Mouse (Mus musculus): ENCODE data around the gene Lman1l. TPM values are rescaled to one million over a fixed set of nuclear protein-coding genes. Genes with fewer than 3 reads are reported as not detected.

Lman1l gene
- total RNA-seq, 2 experiments from 2014 or later: not detected

GRCm38 (mm10) chr9:57644944-57645893 lies 24.6 kb upstream of the Lman1l start:
- peak; percentile 84 to 99 for DNase-seq (ENCODE audit: low spot score in 2 of 2)

- DNase-seq (ENCODE audit: low spot score in 2 of 2): no peak
These were observed 23.9 kb upstream of the Lman1l start for GRCm38 (mm10) chr9:57644442-57644943.

- DNase-seq (ENCODE audit: low spot score in 2 of 2): no peak
These were observed 23.2 kb upstream of the Lman1l start for GRCm38 (mm10) chr9:57643856-57644180.

- DNase-seq (ENCODE audit: low spot score in 2 of 2): no peak
These were observed 22.7 kb upstream of the Lman1l start for GRCm38 (mm10) chr9:57643169-57643855.

GRCm38 (mm10) chr9:57641775-57642550 lies 21.4 kb upstream of the Lman1l start:
- DNase-seq (ENCODE audit: low spot score in 2 of 2): no peak

- DNase-seq (ENCODE audit: low spot score in 2 of 2): no peak
These were observed 20.4 kb upstream of the Lman1l start for GRCm38 (mm10) chr9:57641022-57641421.

GRCm38 (mm10) chr9:57640384-57640783 lies 19.8 kb upstream of the Lman1l start:
- no peak for DNase-seq (ENCODE audit: low spot score in 2 of 2)

GRCm38 (mm10) chr9:57639661-57640328 lies 19.2 kb upstream of the Lman1l start:
- DNase-seq (ENCODE audit: low spot score in 2 of 2): no peak

GRCm38 (mm10) chr9:57638651-57639459 lies 18.3 kb upstream of the Lman1l start:
- DNase-seq (ENCODE audit: low spot score in 2 of 2): no peak

GRCm38 (mm10) chr9:57637741-57638322 lies 17.3 kb upstream of the Lman1l start:
- no peak for DNase-seq (ENCODE audit: low spot score in 2 of 2)

GRCm38 (mm10) chr9:57637272-57637671 lies 16.7 kb upstream of the Lman1l start:
- DNase-seq (ENCODE audit: low spot score in 2 of 2): no peak

- no peak for DNase-seq (ENCODE audit: low spot score in 2 of 2)
These were observed 13.0 kb upstream of the Lman1l start for GRCm38 (mm10) chr9:57633481-57634024.

- peak; percentile 70 to 74 for DNase-seq (ENCODE audit: low spot score in 2 of 2)
These were observed 8.7 kb upstream of the Lman1l start for GRCm38 (mm10) chr9:57629118-57629874.

- no peak for DNase-seq (ENCODE audit: low spot score in 2 of 2)
These were observed 8.1 kb upstream of the Lman1l start for GRCm38 (mm10) chr9:57628717-57629116.

GRCm38 (mm10) chr9:57627892-57628291 lies 7.3 kb upstream of the Lman1l start:
- no peak for DNase-seq (ENCODE audit: low spot score in 2 of 2)

- no peak for DNase-seq (ENCODE audit: low spot score in 2 of 2)
These were observed 6.6 kb upstream of the Lman1l start for GRCm38 (mm10) chr9:57627191-57627590.

- DNase-seq (ENCODE audit: low spot score in 2 of 2): no peak
These were observed 5.3 kb upstream of the Lman1l start for GRCm38 (mm10) chr9:57625674-57626500.

- no peak for DNase-seq (ENCODE audit: low spot score in 2 of 2)
These were observed 3.7 kb upstream of the Lman1l start for GRCm38 (mm10) chr9:57624295-57624694.
